Mouse (Mus musculus) hematopoietic multipotent progenitor cell, adult 10-12 weeks (in vitro differentiated cells): Measurements from ENCODE around the gene Zbtb8b. TPM values are rescaled to one million over a fixed set of nuclear protein-coding genes. Genes with fewer than 3 reads are reported as not detected.

Experiments
- polyA plus RNA-seq: library from polyadenylated mRNA; stranded (reverse); fragments of >175 nt; gene quantifications from 2 replicates; pipeline ENCODE4 v1.2.3, GENCODE M21; 2012; ENCODE audit warnings: low replicate concordance

Gene Zbtb8b
- not detected in 2 replicates for polyA plus RNA-seq

GRCm38 (mm10) chr4:129440340-129441063 is at the start of gene Zbtb8b:
TSS of gene Zbtb8b (minus strand) at chr4:129440853.

GRCm38 (mm10) chr4:129461183-129461960 is 20.7 kb upstream of the Zbtb8b start, which contains the start of gene Bsdc1:
TSS of gene Bsdc1 (plus strand) at chr4:129461581.

GRCm38 (mm10) chr4:129377601-129378390 is 62.9 kb downstream of the Zbtb8b start, which contains the start of gene Zbtb8a:
TSS of gene Zbtb8a (minus strand) at chr4:129378116.

Other genes starting within 250 kb of the Zbtb8b start
- gene C77080, start 179.4 kb downstream of the Zbtb8b start, polyA plus RNA-seq, result 0.72 and 1.6 TPM in 2 replicates
- gene Sync, start 153.2 kb downstream of the Zbtb8b start, polyA plus RNA-seq, result 0.04 TPM in 1 of 2 replicates, not detected in the other
- gene Rbbp4, start 105.5 kb downstream of the Zbtb8b start, polyA plus RNA-seq, result 18.9 and 24.8 TPM in 2 replicates
- 2.6 and 4.1 TPM in 2 replicates for gene Zbtb8os, start 105.2 kb downstream of the Zbtb8b start, polyA plus RNA-seq
- gene Zbtb8a, start 62.7 kb downstream of the Zbtb8b start, polyA plus RNA-seq, result 1.7 and 4.1 TPM in 2 replicates
- 27.6 and 91.6 TPM in 2 replicates for gene Bsdc1, start 20.7 kb upstream of the Zbtb8b start, polyA plus RNA-seq
- gene Tssk3, start 50.2 kb upstream of the Zbtb8b start, polyA plus RNA-seq, result 0.17 TPM in 1 of 2 replicates, not detected in the other
- gene Fam229a, start 50.3 kb upstream of the Zbtb8b start, polyA plus RNA-seq, result 0.59 and 1.1 TPM in 2 replicates
- gene Marcksl1, start 72.7 kb upstream of the Zbtb8b start, polyA plus RNA-seq, result 71.7 and 221 TPM in 2 replicates
- 26.7 and 62.4 TPM in 2 replicates for gene Hdac1, start 101.9 kb upstream of the Zbtb8b start, polyA plus RNA-seq
- 158 and 171 TPM in 2 replicates for gene Lck, start 132.8 kb upstream of the Zbtb8b start, polyA plus RNA-seq
- gene Fam167b, start 137.7 kb upstream of the Zbtb8b start, polyA plus RNA-seq, result 0.84 and 2.4 TPM in 2 replicates
- gene Eif3i, start 159.8 kb upstream of the Zbtb8b start, polyA plus RNA-seq, result 28.9 and 92.5 TPM in 2 replicates
- gene Tmem234, start 159.8 kb upstream of the Zbtb8b start, polyA plus RNA-seq, result 213 and 249 TPM in 2 replicates
- gene Dcdc2b, start 173.4 kb upstream of the Zbtb8b start, polyA plus RNA-seq, result 1.1 TPM in 1 of 2 replicates, not detected in the other
- gene Iqcc, start 178.2 kb upstream of the Zbtb8b start, polyA plus RNA-seq, result 5.9 and 11.8 TPM in 2 replicates
- 19.8 and 23.7 TPM in 2 replicates for gene Ccdc28b, start 183.1 kb upstream of the Zbtb8b start, polyA plus RNA-seq
- 39.5 and 49.1 TPM in 2 replicates for gene Txlna, start 200.2 kb upstream of the Zbtb8b start, polyA plus RNA-seq
- gene Kpna6, start 231.9 kb upstream of the Zbtb8b start, polyA plus RNA-seq, result 8.8 and 19.4 TPM in 2 replicates